Mouse (Mus musculus): ENCODE data around the gene Spop. TPM values are rescaled to one million over a fixed set of nuclear protein-coding genes. Genes with fewer than 3 reads are reported as not detected.

The Spop gene
- total and polyA plus RNA-seq, 3 experiments = 69.3 to 170 (median 155) TPM

- H3K9ac ChIP-seq (ENCODE audit: low read depth, low read length) = no peak overlapping the region
- no peak overlapping the region for H3K4me3 ChIP-seq
- H3K27ac ChIP-seq = no peak overlapping the region
- WGBS = 90% methylated on average over 4 of the region's 4 CpGs
- no peaks in the 10 kb centered on the region for H3K79me2 ChIP-seq (replicated peaks; ENCODE audit: control insufficient read depth, insufficient read depth, low read length)
- no peaks in the 10 kb centered on the region for H3K36me3 ChIP-seq (ENCODE audit: control insufficient read depth, insufficient read depth, low read length)
- intact Hi-C loops (cut with DNase I) = no loop called here
- no peak for DNase-seq
- H3K4me1 ChIP-seq (ENCODE audit: control insufficient read depth, insufficient read depth, low read length) = no peaks in the 10 kb centered on the region
- TF ChIP-seq POLR2A (IDR thresholded peaks at IDR 0.05; ENCODE audit: insufficient read depth, low read depth, low read length) (no peak), CTCF (IDR thresholded peaks at IDR 0.05) (no peak), EP300 (IDR thresholded peaks at IDR 0.05; ENCODE audit: insufficient read depth, low read depth, low read length) (no peak)
- H3K27me3 ChIP-seq (ENCODE audit: control insufficient read depth, insufficient read depth, low read length) = no peaks in the 10 kb centered on the region
Observed at GRCm38 (mm10) chr11:95493010-95493409, 79.1 kb downstream of the Spop start.

- Histone ChIP-seq H3K4me3 (no peak overlapping the region), H3K79me2 (replicated peaks; ENCODE audit: control insufficient read depth, insufficient read depth, low read length) (no peaks in the 10 kb centered on the region), H3K36me3 (ENCODE audit: control insufficient read depth, insufficient read depth, low read length) (no peaks in the 10 kb centered on the region), H3K27me3 (ENCODE audit: control insufficient read depth, insufficient read depth, low read length) (no peaks in the 10 kb centered on the region), H3K4me1 (ENCODE audit: control insufficient read depth, insufficient read depth, low read length) (no peaks in the 10 kb centered on the region), H3K9ac (ENCODE audit: low read depth, low read length) (no peak overlapping the region), H3K27ac (no peak overlapping the region)
- intact Hi-C loops (cut with DNase I) = no loop called here
- TF ChIP-seq EP300 (IDR thresholded peaks at IDR 0.05; ENCODE audit: insufficient read depth, low read depth, low read length) = no peak
- TF ChIP-seq CTCF (IDR thresholded peaks at IDR 0.05) = no peak
- no peak for TF ChIP-seq POLR2A (IDR thresholded peaks at IDR 0.05; ENCODE audit: insufficient read depth, low read depth, low read length)
- DNase-seq = no peak
- WGBS = 52% methylated on average over 9 of the region's 9 CpGs
Observed at GRCm38 (mm10) chr11:95493950-95494349, 80.1 kb downstream of the Spop start.

- no peaks in the 10 kb centered on the region for H3K79me2 ChIP-seq (replicated peaks; ENCODE audit: control insufficient read depth, insufficient read depth, low read length)
- no peak overlapping the region for H3K9ac ChIP-seq (ENCODE audit: low read depth, low read length)
- no peak for DNase-seq
- H3K27ac ChIP-seq = no peak overlapping the region
- no peaks in the 10 kb centered on the region for H3K36me3 ChIP-seq (ENCODE audit: control insufficient read depth, insufficient read depth, low read length)
- intact Hi-C loops (cut with DNase I) = no loop called here
- WGBS = 54% methylated on average over 3 of the region's 3 CpGs
- H3K4me1 ChIP-seq (ENCODE audit: control insufficient read depth, insufficient read depth, low read length) = no peaks in the 10 kb centered on the region
- H3K4me3 ChIP-seq = no peak overlapping the region
- no peak for TF ChIP-seq POLR2A (IDR thresholded peaks at IDR 0.05; ENCODE audit: insufficient read depth, low read depth, low read length)
- TF ChIP-seq CTCF (IDR thresholded peaks at IDR 0.05) = no peak
- TF ChIP-seq EP300 (IDR thresholded peaks at IDR 0.05; ENCODE audit: insufficient read depth, low read depth, low read length) = no peak
- no peaks in the 10 kb centered on the region for H3K27me3 ChIP-seq (ENCODE audit: control insufficient read depth, insufficient read depth, low read length)
Observed at GRCm38 (mm10) chr11:95494374-95494773, 80.5 kb downstream of the Spop start.

- no peaks in the 10 kb centered on the region for H3K36me3 ChIP-seq (ENCODE audit: control insufficient read depth, insufficient read depth, low read length)
- no peaks in the 10 kb centered on the region for H3K4me1 ChIP-seq (ENCODE audit: control insufficient read depth, insufficient read depth, low read length)
- no peaks in the 10 kb centered on the region for H3K79me2 ChIP-seq (replicated peaks; ENCODE audit: control insufficient read depth, insufficient read depth, low read length)
- H3K9ac ChIP-seq (ENCODE audit: low read depth, low read length) = no peak overlapping the region
- H3K27ac ChIP-seq = no peak overlapping the region
- no peak overlapping the region for H3K4me3 ChIP-seq
- TF ChIP-seq POLR2A (IDR thresholded peaks at IDR 0.05; ENCODE audit: insufficient read depth, low read depth, low read length) = no peak
- TF ChIP-seq EP300 (IDR thresholded peaks at IDR 0.05; ENCODE audit: insufficient read depth, low read depth, low read length) = no peak
- no peak for TF ChIP-seq CTCF (IDR thresholded peaks at IDR 0.05)
- no peaks in the 10 kb centered on the region for H3K27me3 ChIP-seq (ENCODE audit: control insufficient read depth, insufficient read depth, low read length)
- DNase-seq = no peak
- WGBS = 73% methylated on average over 9 of the region's 9 CpGs
- intact Hi-C loops (cut with DNase I) = no loop called here
Observed at GRCm38 (mm10) chr11:95495883-95496282, 82.0 kb downstream of the Spop start.

GRCm38 (mm10) chr11:95497921-95498320 lies 84.0 kb downstream of the Spop start:
- H3K27me3 ChIP-seq (ENCODE audit: control insufficient read depth, insufficient read depth, low read length) = no peaks in the 10 kb centered on the region
- H3K4me1 ChIP-seq (ENCODE audit: control insufficient read depth, insufficient read depth, low read length) = no peaks in the 10 kb centered on the region
- TF ChIP-seq POLR2A (IDR thresholded peaks at IDR 0.05; ENCODE audit: insufficient read depth, low read depth, low read length) (no peak), EP300 (IDR thresholded peaks at IDR 0.05; ENCODE audit: insufficient read depth, low read depth, low read length) (no peak), CTCF (IDR thresholded peaks at IDR 0.05) (no peak)
- 92% methylated on average over 5 of the region's 5 CpGs for WGBS
- no peak overlapping the region for H3K9ac ChIP-seq (ENCODE audit: low read depth, low read length)
- H3K36me3 ChIP-seq (ENCODE audit: control insufficient read depth, insufficient read depth, low read length) = no peaks in the 10 kb centered on the region
- no peak for DNase-seq
- H3K4me3 ChIP-seq = no peak overlapping the region
- intact Hi-C loops (cut with DNase I) = no loop called here
- no peak overlapping the region for H3K27ac ChIP-seq
- H3K79me2 ChIP-seq (replicated peaks; ENCODE audit: control insufficient read depth, insufficient read depth, low read length) = no peaks in the 10 kb centered on the region

GRCm38 (mm10) chr11:95500412-95500811 lies 86.5 kb downstream of the Spop start:
- Histone ChIP-seq H3K27ac (no peak overlapping the region), H3K79me2 (replicated peaks; ENCODE audit: control insufficient read depth, insufficient read depth, low read length) (no peaks in the 10 kb centered on the region), H3K4me3 (no peak overlapping the region), H3K36me3 (ENCODE audit: control insufficient read depth, insufficient read depth, low read length) (no peaks in the 10 kb centered on the region), H3K9ac (ENCODE audit: low read depth, low read length) (no peak overlapping the region), H3K4me1 (ENCODE audit: control insufficient read depth, insufficient read depth, low read length) (no peaks in the 10 kb centered on the region; the same call in 1 of the 2 replicates), H3K27me3 (ENCODE audit: control insufficient read depth, insufficient read depth, low read length) (no peaks in the 10 kb centered on the region)
- no peak for TF ChIP-seq CTCF (IDR thresholded peaks at IDR 0.05)
- no peak for TF ChIP-seq EP300 (IDR thresholded peaks at IDR 0.05; ENCODE audit: insufficient read depth, low read depth, low read length)
- no peak for TF ChIP-seq POLR2A (IDR thresholded peaks at IDR 0.05; ENCODE audit: insufficient read depth, low read depth, low read length)
- DNase-seq = no peak
- intact Hi-C loops (cut with DNase I) = no loop called here
- WGBS = 18% methylated on average over 4 of the region's 4 CpGs

Measured in heart, adult 2 months (tissue).